Mouse (Mus musculus) limb, embryonic 13.5 days (tissue): Measurements from ENCODE around the gene Lrcol1. TPM values are rescaled to one million over a fixed set of nuclear protein-coding genes. Genes with fewer than 3 reads are reported as not detected.

ENCODE experiments used
- ATAC-seq: fragments of 200-750 bp; cut with Nextera tagmentation; 2 replicates; pipeline ENCODE4 v1.8.0; 2017; ENCODE audit warnings: low read depth, moderate number of reproducible peaks, moderate TSS enrichment; ENCODE audit not compliant: low FRiP score
- H3K27ac ChIP-seq: fragments of 300-500 bp; sonication (generic); 2 replicates; pipeline ENCODE4 v1.5.1; 2015; ENCODE audit warnings: inconsistent platforms, mild to moderate bottlenecking, moderate library complexity
- H3K27me3 ChIP-seq: fragments of 300-500 bp; sonication (generic); 2 replicates; pipeline ENCODE4 v1.6.1; 2015; ENCODE audit warnings: mild to moderate bottlenecking, inconsistent platforms
- H3K36me3 ChIP-seq: fragments of 300-500 bp; sonication (generic); 2 replicates; pipeline ENCODE4 v1.6.1; 2015; ENCODE audit warnings: inconsistent platforms, mild to moderate bottlenecking, moderate library complexity
- H3K4me1 ChIP-seq: fragments of 300-500 bp; sonication (generic); 2 replicates; pipeline ENCODE4 v1.6.1; 2015; ENCODE audit warnings: inconsistent platforms
- H3K4me2 ChIP-seq: fragments of 300-500 bp; sonication (generic); replicated peaks from 2 replicates; pipeline ENCODE4 v1.6.1; 2015; ENCODE audit warnings: inconsistent platforms, mild to moderate bottlenecking, moderate library complexity
- H3K4me3 ChIP-seq: fragments of 300-500 bp; sonication (generic); 2 replicates; pipeline ENCODE4 v1.5.1; 2015; ENCODE audit warnings: moderate library complexity, mild to moderate bottlenecking, inconsistent platforms
- H3K9ac ChIP-seq: fragments of 300-500 bp; sonication (generic); 2 replicates; pipeline ENCODE4 v1.6.1; 2015; ENCODE audit warnings: mild to moderate bottlenecking, inconsistent platforms
- H3K9me3 ChIP-seq: fragments of 300-500 bp; sonication (generic); 2 replicates; pipeline ENCODE4 v1.6.1; 2016; ENCODE audit warnings: inconsistent platforms
- WGBS: fragments of 180-500 bp; shearing (Covaris S2); methylation state at CpG from one replicate; pipeline ENCODE4 v1.1.7; 2015; 5-methylcytosine and 5-hydroxymethylcytosine counted together
- polyA plus RNA-seq: library from polyadenylated mRNA; unstranded; fragments of >200 nt; fragmentation: Nextera tagmentation; extraction: Ambion mirVana; gene quantifications from 2 replicates; pipeline ENCODE4 v1.2.1, GENCODE M21; 2015

Lrcol1 gene
- polyA plus RNA-seq, 1 experiment from 2014 or later, result not detected

- Histone ChIP-seq H3K4me1 (peaks cover 20% of the 10 kb centered on the region), H3K9ac (no peak overlapping the region), H3K4me3 (no peak overlapping the region), H3K27me3 (no peaks in the 10 kb centered on the region), H3K9me3 (no peaks in the 10 kb centered on the region), H3K4me2 (no peak overlapping the region), H3K27ac (no peak overlapping the region), H3K36me3 (peaks cover 16% of the 10 kb centered on the region)
- no peak for ATAC-seq
- WGBS, result 89% methylated on average over 6 of the region's 6 CpGs
Observed at GRCm38 (mm10) chr5:110361465-110361864, 16.9 kb downstream of the Lrcol1 start.

DNA sequence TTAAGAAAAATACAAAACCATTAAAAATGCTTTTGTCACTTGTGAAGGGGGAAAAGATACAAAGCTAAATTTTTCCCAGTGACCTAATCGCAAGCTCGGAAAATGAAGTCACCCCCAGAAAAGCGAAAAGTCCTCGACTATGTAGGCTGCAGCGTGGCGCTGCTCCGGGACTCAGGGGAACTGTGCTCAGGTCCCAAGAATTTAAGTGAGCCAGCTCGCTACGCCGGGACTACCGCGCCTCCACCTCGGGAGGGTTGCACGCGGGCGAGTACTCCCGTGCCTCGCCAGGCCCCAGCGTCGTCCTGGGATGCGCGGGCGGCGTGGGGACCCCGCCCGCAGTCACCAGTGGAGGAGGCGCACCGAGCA, 18.3 kb downstream of the Lrcol1 start:
- Histone ChIP-seq H3K36me3 (peaks cover 28% of the 10 kb centered on the region), H3K27ac (no peak overlapping the region), H3K27me3 (no peaks in the 10 kb centered on the region), H3K4me3 (peak overlapping the region; percentile 53), H3K4me1 (peaks cover 18% of the 10 kb centered on the region), H3K4me2 (peak overlapping the region; percentile 89), H3K9ac (peak overlapping the region; percentile 75), H3K9me3 (no peaks in the 10 kb centered on the region)
- WGBS, result 2% methylated on average over 28 of the region's 28 CpGs
- 0 out of 2 replicates have a peak, but pooled peaks have one; percentile 18 for ATAC-seq

DNA sequence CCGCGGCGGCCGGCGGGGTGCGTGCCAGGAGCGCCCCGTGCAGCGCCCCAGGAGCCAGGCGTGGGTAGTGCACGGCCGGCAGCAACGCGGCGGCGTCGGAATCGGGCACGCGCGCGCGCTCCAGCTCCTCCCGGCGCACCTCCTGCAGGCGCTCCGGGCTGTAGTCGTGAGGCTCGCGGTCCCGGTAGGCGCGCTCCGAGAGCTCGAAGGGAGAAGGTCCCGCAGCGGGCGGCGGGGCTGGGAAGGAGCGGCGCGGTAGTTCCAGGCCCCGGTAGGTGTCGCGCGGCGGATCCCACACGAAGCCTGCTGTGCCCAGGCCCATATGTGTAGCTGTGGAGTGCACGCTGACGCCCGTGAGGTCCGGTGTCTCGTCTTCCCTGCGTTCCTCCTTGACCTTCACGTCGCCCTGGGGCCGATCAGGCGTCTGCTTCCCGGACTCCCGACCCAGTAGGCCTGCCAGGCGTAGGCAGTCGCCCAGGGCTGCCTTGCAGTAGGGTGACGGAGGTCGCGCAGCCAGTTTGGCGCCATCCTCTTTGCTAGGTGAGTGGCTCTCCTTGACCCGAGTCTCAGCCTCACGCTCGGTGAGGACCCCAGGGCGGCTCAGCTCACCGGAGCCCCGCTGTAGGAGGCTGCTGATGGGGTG, 18.8 kb downstream of the Lrcol1 start:
- 2% methylated on average over 61 of the region's 72 CpGs for WGBS
- peak overlapping the region; percentile 75 for H3K9ac ChIP-seq
- peak overlapping the region; percentile 53 for H3K4me3 ChIP-seq
- H3K36me3 ChIP-seq, result peaks cover 33% of the 10 kb centered on the region
- H3K9me3 ChIP-seq, result no peaks in the 10 kb centered on the region
- H3K4me1 ChIP-seq, result peaks cover 13% of the 10 kb centered on the region
- H3K27me3 ChIP-seq, result no peaks in the 10 kb centered on the region
- peak overlapping the region; percentile 2; the same call in 1 of the 2 replicates for H3K27ac ChIP-seq
- peak; percentile 89 for ATAC-seq
- H3K4me2 ChIP-seq, result peak overlapping the region; percentile 89

DNA sequence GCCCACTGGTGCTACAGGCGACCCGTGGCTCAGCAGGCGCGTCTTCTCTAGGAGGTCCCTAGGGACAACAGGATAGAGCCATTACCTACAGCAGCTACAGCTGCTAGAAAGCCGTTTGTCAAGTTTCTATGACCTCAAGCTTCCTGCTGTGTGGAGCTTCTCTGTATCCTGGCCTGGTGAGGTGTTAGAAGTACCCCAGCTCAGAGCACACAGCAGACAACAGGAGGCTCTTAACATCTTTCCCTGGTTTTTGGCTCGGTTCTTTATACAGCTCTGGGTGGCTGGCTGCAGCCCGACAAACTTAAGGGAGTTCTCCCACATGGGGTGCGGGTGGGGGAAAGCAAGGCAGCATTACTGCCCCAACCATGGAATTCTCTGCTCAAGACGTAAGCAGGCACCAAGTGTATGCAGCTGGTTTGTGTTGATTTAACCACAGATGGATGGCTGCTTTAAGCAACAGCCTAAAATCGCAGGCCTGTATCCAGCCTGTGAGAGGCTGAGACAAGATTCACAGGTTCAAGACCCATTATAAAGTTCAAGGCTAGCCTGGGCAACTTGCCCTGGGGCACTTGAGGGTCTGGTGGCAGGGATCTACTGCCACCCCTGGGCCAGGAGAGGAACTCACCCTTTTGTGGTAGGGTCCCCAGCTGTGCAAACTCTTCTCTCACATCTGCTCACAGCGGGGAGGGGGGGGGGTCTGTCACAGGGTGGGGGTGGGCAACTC, 19.5 kb downstream of the Lrcol1 start:
- 29% methylated on average over 11 of the region's 11 CpGs for WGBS
- Histone ChIP-seq H3K9me3 (no peaks in the 10 kb centered on the region), H3K27ac (no peak overlapping the region), H3K4me2 (peak overlapping the region; percentile 89), H3K36me3 (peaks cover 39% of the 10 kb centered on the region), H3K27me3 (no peaks in the 10 kb centered on the region), H3K4me1 (peaks cover 13% of the 10 kb centered on the region), H3K9ac (peak overlapping the region; percentile 75), H3K4me3 (peak overlapping the region; percentile 53)
- ATAC-seq, result peak; percentile 17; the same call in 1 of the 2 replicates

- ATAC-seq, result 0 out of 2 replicates have a peak, but pooled peaks have one; percentile 9
- Histone ChIP-seq H3K27ac (no peak overlapping the region), H3K4me1 (peaks cover 5% of the 10 kb centered on the region; the same call in 1 of the 2 replicates), H3K4me3 (no peak overlapping the region), H3K4me2 (no peak overlapping the region), H3K36me3 (peaks cover 84% of the 10 kb centered on the region), H3K9ac (no peak overlapping the region), H3K27me3 (no peaks in the 10 kb centered on the region), H3K9me3 (no peaks in the 10 kb centered on the region)
- 58% methylated on average over 8 of the region's 8 CpGs for WGBS
Observed at GRCm38 (mm10) chr5:110376802-110377433, 32.4 kb downstream of the Lrcol1 start.

DNA sequence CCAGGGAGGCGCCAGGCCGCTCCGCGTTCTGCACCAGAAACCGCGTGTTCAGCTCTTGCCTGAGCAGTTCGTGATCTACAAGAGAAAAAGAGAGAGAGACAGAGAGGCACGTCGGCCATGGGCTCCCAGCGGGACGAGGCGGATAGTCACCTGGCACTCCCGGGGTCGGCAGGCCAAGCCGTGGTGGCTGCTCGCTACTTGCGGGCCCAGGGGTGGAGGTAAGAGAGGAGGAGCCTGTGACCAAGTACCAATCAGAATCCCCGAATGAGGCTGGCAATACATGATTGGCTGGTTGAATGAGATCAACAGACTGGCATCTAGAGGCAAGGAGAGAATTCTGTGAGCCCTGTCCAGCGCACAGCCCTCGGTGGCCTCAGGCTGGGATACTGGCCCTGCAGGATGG, 33.7 kb downstream of the Lrcol1 start:
- Histone ChIP-seq H3K4me3 (no peak overlapping the region), H3K9me3 (no peaks in the 10 kb centered on the region), H3K9ac (no peak overlapping the region), H3K4me1 (peaks cover 5% of the 10 kb centered on the region; the same call in 1 of the 2 replicates), H3K27me3 (no peaks in the 10 kb centered on the region), H3K36me3 (peaks cover 87% of the 10 kb centered on the region), H3K27ac (no peak overlapping the region), H3K4me2 (no peak overlapping the region)
- 28% methylated on average over 20 of the region's 20 CpGs for WGBS
- peak; percentile 37 for ATAC-seq

DNA sequence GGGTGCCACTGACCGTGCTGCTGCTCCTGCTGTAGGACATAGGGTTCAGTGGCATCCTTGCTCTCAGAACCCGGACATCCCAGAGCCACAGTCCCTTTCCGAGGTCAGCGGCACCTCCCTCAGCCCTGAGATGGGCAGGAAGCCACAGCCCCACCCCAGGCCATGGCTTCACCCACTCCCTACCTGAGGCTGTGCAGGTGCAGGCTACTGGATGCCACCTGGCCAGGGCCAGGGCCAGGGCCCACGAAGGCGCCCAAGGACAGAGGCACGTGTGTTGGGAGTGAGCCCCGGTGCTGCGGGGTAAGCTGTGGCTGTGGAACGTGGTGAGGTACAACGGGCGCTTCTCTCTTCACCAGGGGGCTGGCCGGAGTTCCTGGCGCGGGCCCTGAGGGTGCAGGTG, 34.6 kb downstream of the Lrcol1 start:
- H3K9ac ChIP-seq, result no peak overlapping the region
- no peaks in the 10 kb centered on the region for H3K27me3 ChIP-seq
- no peak overlapping the region for H3K4me3 ChIP-seq
- H3K4me2 ChIP-seq, result no peak overlapping the region
- WGBS, result 89% methylated on average over 15 of the region's 15 CpGs
- no peak for ATAC-seq
- H3K9me3 ChIP-seq, result no peaks in the 10 kb centered on the region
- H3K27ac ChIP-seq, result no peak overlapping the region
- peaks cover 78% of the 10 kb centered on the region for H3K36me3 ChIP-seq
- peaks cover 7% of the 10 kb centered on the region; the same call in 1 of the 2 replicates for H3K4me1 ChIP-seq

DNA sequence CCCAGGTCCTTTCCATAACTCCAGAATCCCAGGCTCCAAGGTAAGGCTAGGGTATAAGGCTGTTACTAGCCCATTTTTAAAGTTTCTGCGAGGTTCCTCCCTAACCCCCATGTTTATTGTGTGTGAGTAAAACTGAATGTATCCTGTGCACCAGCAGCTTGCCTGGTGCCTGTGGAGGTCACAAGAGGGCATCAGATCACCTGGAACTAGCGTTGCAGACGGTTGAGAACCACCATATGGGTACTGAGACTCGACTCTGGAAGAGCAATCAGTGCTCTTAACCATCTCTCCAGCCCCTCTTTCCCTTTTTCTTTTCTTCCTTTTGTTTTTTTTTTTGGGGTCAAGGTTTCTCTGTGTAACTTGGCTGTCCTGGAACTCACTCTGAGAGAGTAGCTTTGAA, 35.3 kb downstream of the Lrcol1 start:
- 79% methylated on average over 4 of the region's 4 CpGs for WGBS
- Histone ChIP-seq H3K4me1 (peaks cover 13% of the 10 kb centered on the region), H3K9ac (no peak overlapping the region), H3K4me2 (no peak overlapping the region), H3K9me3 (no peaks in the 10 kb centered on the region), H3K36me3 (peaks cover 71% of the 10 kb centered on the region), H3K27ac (no peak overlapping the region), H3K27me3 (no peaks in the 10 kb centered on the region), H3K4me3 (no peak overlapping the region)
- ATAC-seq, result no peak

DNA sequence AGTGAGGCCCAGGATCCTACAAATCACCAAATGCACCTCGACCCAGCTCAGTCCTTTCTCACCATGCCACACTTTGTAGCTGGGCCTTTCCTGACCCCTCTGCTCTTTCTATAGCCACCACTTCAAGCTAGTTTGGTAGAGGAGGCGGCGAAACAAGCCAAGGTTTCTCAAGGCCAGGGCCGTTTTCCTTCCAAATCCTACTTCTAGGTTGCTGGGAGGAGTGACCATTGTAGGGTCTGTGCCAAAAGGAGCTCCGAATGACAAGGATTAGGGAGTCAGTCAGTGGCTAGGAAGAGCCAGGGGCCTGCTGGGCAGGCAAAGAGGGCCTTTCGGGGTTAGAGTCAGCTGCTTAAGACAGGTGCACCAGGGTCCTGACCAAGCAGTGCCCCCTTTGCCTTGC, 40.0 kb downstream of the Lrcol1 start:
- ATAC-seq, result no peak
- WGBS, result 82% methylated on average over 6 of the region's 6 CpGs
- H3K9ac ChIP-seq, result 0 out of 2 replicates have a peak overlapping the region, but pooled peaks have one; percentile 31

GRCm38 (mm10) chr5:110385263-110385662, 40.7 kb downstream of the Lrcol1 start:
- peak overlapping the region; percentile 83; the same call in 1 of the 2 replicates for H3K9ac ChIP-seq
- WGBS, result 60% methylated on average over 4 of the region's 4 CpGs
- peak overlapping the region; percentile 74 for H3K4me2 ChIP-seq
- H3K27me3 ChIP-seq, result no peaks in the 10 kb centered on the region
- ATAC-seq, result no peak
- no peaks in the 10 kb centered on the region for H3K9me3 ChIP-seq
- no peak overlapping the region for H3K27ac ChIP-seq
- peaks cover 22% of the 10 kb centered on the region for H3K36me3 ChIP-seq
- peak overlapping the region; percentile 82 for H3K4me3 ChIP-seq
- peaks cover 32% of the 10 kb centered on the region for H3K4me1 ChIP-seq

More for the DNA sequence above, 40.0 kb downstream of the Lrcol1 start:
- peaks cover 25% of the 10 kb centered on the region for H3K36me3 ChIP-seq
- no peak overlapping the region; the same call in 1 of the 2 replicates for H3K27ac ChIP-seq
- H3K27me3 ChIP-seq, result no peaks in the 10 kb centered on the region
- 0 out of 2 replicates have a peak overlapping the region, but pooled peaks have one; percentile 74 for H3K4me2 ChIP-seq
- peaks cover 32% of the 10 kb centered on the region for H3K4me1 ChIP-seq
- no peaks in the 10 kb centered on the region for H3K9me3 ChIP-seq
- no peak overlapping the region for H3K4me3 ChIP-seq

GRCm38 (mm10) chr5:110386371-110387330, 42.1 kb downstream of the Lrcol1 start:
- Histone ChIP-seq H3K4me3 (peak overlapping the region; percentile 82), H3K9me3 (no peaks in the 10 kb centered on the region), H3K9ac (peak overlapping the region; percentile 83), H3K27me3 (no peaks in the 10 kb centered on the region), H3K4me1 (peaks cover 32% of the 10 kb centered on the region), H3K4me2 (peak overlapping the region; percentile 74), H3K27ac (peak overlapping the region; percentile 61), H3K36me3 (peaks cover 9% of the 10 kb centered on the region; the same call in 1 of the 2 replicates)
- ATAC-seq, result peak; percentile 92
- under 1% methylated on average over 90 of the region's 90 CpGs for WGBS
